Mouse (Mus musculus) gastrocnemius, postnatal 14 days (tissue): ENCODE measurements at regions not wholly inside any gene's neighbourhood (a gene's known extent, or its start where the extent isn't known, plus 50 kb on each side); places are given as distances from the start of the nearest gene placed in this dataset.

Source experiments
- DNase-seq: peaks from one replicate; pipeline ENCODE4 v3.0.0; 2021; ENCODE audit warnings: mixed read lengths
- intact Hi-C: fragments of 180-260 bp; cut with DNase I; formaldehyde crosslinking; loops from one replicate; pipeline ENCODE4 v1.15.1; 2025; ENCODE audit warnings: low total_unique reads

- intact Hi-C loops, result no loop called here
- peak; percentile 74 for DNase-seq
Measured at GRCm38 (mm10) chr13:46350075-46350747, 68.0 kb upstream of the Rbm24 start.

GRCm38 (mm10) chr13:46355306-46355705 is 62.9 kb upstream of the Rbm24 start:
- intact Hi-C loops, result no loop called here
- no peak for DNase-seq

- DNase-seq, result no peak
- intact Hi-C loops, result no loop called here
Measured at GRCm38 (mm10) chr13:46355975-46356374, 62.3 kb upstream of the Rbm24 start.

- no peak for DNase-seq
- intact Hi-C loops, result no loop called here
Measured at GRCm38 (mm10) chr13:46357037-46357436, 61.2 kb upstream of the Rbm24 start.

GRCm38 (mm10) chr13:46360495-46361120 is 57.6 kb upstream of the Rbm24 start:
- no peak for DNase-seq
- intact Hi-C loops, result no loop called here

GRCm38 (mm10) chr13:46363456-46364201 is 54.6 kb upstream of the Rbm24 start:
- intact Hi-C loops, result no loop called here
- no peak for DNase-seq

- DNase-seq, result no peak
- intact Hi-C loops, result no loop called here
Measured at GRCm38 (mm10) chr13:46364202-46364912, 53.9 kb upstream of the Rbm24 start.

GRCm38 (mm10) chr13:46365292-46365691 is 52.9 kb upstream of the Rbm24 start:
- DNase-seq, result no peak
- intact Hi-C loops, result no loop called here
